In the genomic region with DNA sequence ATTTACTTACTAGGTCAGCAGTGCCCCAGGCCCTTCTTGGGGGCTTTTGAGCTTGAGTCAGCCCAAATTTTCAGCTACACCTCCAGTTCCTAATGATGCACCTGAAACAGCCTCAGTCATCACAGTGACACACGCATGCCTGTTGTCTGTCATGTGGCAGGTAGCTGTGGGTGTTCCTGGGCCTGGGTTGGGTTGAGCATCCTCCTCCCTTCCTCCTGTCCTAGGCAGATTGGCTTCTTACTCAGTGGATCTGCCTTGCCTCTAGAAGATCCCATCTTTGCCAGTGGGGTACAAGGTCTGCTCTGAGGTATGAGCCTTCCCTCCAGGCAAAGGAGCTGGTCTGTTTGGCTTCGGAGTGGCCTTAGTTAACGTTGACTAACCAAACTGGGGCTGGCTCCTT, we compare ENCODE assay signal across 18 mouse cellular contexts. TPM values are rescaled to one million over a fixed set of nuclear protein-coding genes. Genes with fewer than 3 reads are reported as not detected.
DNase-seq lines count a peak whose midpoint lies in the region; ATAC-seq lines count a peak whose summit lies in the region.
"Had no signal": no experiment of that assay in that cellular context is flagged by ENCODE, and none has a peak within 500 bp of the region (broad histone marks: within the 10 kb centered on the region; RNA-seq: fewer than 3 reads in every experiment).

No protein-coding gene starts in this region.

- peak; percentile 89 for DNase-seq in heart, adult 11 months
- DNase-seq in heart, postnatal 10 days = no peak
- no peak for DNase-seq in T-cell, adult 2 months (ENCODE audit: low spot score)
- no peak for DNase-seq in kidney, adult 18-20 months
- DNase-seq: adrenal gland, postnatal 36 days; cerebellum, postnatal 14 days; right cerebral cortex, postnatal 4 days; thymus, postnatal 4 days had no signal

- H3K9me3 ChIP-seq in megakaryocyte, embryonic 14.5 days = no peaks in the 10 kb centered on the region
- no peaks in the 10 kb centered on the region for H3K9me3 ChIP-seq in embryonic facial prominence, embryonic 13.5 days
- no peaks in the 10 kb centered on the region for H3K9me3 ChIP-seq in liver, embryonic 16.5 days (replicated peaks; ENCODE audit: control insufficient read depth, low read length)
- H3K9me3 ChIP-seq: forebrain, embryonic 12.5 days; hindbrain, embryonic 12.5 days; limb, embryonic 12.5 days had no signal

- H3K4me2 ChIP-seq in embryonic facial prominence, embryonic 13.5 days = peak overlapping the region; percentile 5; the same call in 1 of the 2 replicates
- peak overlapping the region; percentile 75; the same call in 1 of the 2 replicates for H3K4me2 ChIP-seq in liver, embryonic 16.5 days (ENCODE audit: low read depth, low read length)
- H3K4me2 ChIP-seq: forebrain, embryonic 12.5 days; hindbrain, embryonic 12.5 days; limb, embryonic 12.5 days had no signal

- no peaks in the 10 kb centered on the region for H3K27me3 ChIP-seq in megakaryocyte, embryonic 14.5 days (replicated peaks)
- no peaks in the 10 kb centered on the region for H3K27me3 ChIP-seq in embryonic facial prominence, embryonic 13.5 days
- H3K27me3 ChIP-seq in liver, embryonic 16.5 days (ENCODE audit: control insufficient read depth, insufficient read depth, low read depth, low read length) = no peaks in the 10 kb centered on the region
- H3K27me3 ChIP-seq: forebrain, embryonic 12.5 days; hindbrain, embryonic 12.5 days; limb, embryonic 12.5 days had no signal

- H3K4me1 ChIP-seq in megakaryocyte, embryonic 14.5 days = peaks cover 67% of the 10 kb centered on the region
- H3K4me1 ChIP-seq in embryonic facial prominence, embryonic 13.5 days = peaks cover 30% of the 10 kb centered on the region
- peaks cover 35% of the 10 kb centered on the region for H3K4me1 ChIP-seq in liver, embryonic 16.5 days (ENCODE audit: control insufficient read depth, low read depth, low read length)

- H3K9ac ChIP-seq in embryonic facial prominence, embryonic 13.5 days = peak overlapping the region; percentile 36
- H3K9ac ChIP-seq in liver, embryonic 16.5 days (ENCODE audit: low read depth, low read length) = no peak overlapping the region
- H3K9ac ChIP-seq: forebrain, embryonic 12.5 days; hindbrain, embryonic 12.5 days; limb, embryonic 12.5 days had no signal

- no peak for ATAC-seq in megakaryocyte, adult 5-6 weeks (ENCODE audit: poor library complexity, severe bottlenecking)
- ATAC-seq in embryonic facial prominence, embryonic 13.5 days (ENCODE audit: insufficient number of reproducible peaks, insufficient read depth, low FRiP score, low TSS enrichment, low read depth) = no peak
- no peak for ATAC-seq in liver, embryonic 16.5 days (ENCODE audit: low read depth)
- ATAC-seq: lung, postnatal 0 days had no signal

- 85% methylated on average over 3 of the region's 3 CpGs for WGBS in embryonic facial prominence, embryonic 13.5 days
- 86% methylated on average over 3 of the region's 3 CpGs for WGBS in liver, embryonic 16.5 days (ENCODE audit: insufficient replicate concordance)

- peaks cover 69% of the 10 kb centered on the region for H3K36me3 ChIP-seq in megakaryocyte, embryonic 14.5 days (replicated peaks; ENCODE audit: low read length)
- peaks cover 66% of the 10 kb centered on the region for H3K36me3 ChIP-seq in embryonic facial prominence, embryonic 13.5 days
- peaks cover 49% of the 10 kb centered on the region for H3K36me3 ChIP-seq in liver, embryonic 16.5 days (ENCODE audit: control insufficient read depth, insufficient read depth)

- peak overlapping the region; percentile 4 for H3K4me3 ChIP-seq in megakaryocyte, embryonic 14.5 days (replicated peaks)
- no peak overlapping the region for H3K4me3 ChIP-seq in embryonic facial prominence, embryonic 13.5 days
- H3K4me3 ChIP-seq in liver, embryonic 16.5 days (ENCODE audit: low read depth, low read length) = no peak overlapping the region
- H3K4me3 ChIP-seq: forebrain, embryonic 12.5 days; hindbrain, embryonic 12.5 days; layer of hippocampus, adult 2 months had no signal

- intact Hi-C loops in heart, postnatal 10 days (cut with DNase I) = no loop called here

- no peak overlapping the region for H3K27ac ChIP-seq in embryonic facial prominence, embryonic 13.5 days
- no peak overlapping the region for H3K27ac ChIP-seq in liver, embryonic 16.5 days (ENCODE audit: low read length)
- H3K27ac ChIP-seq: forebrain, embryonic 12.5 days; hindbrain, embryonic 12.5 days; kidney, postnatal 0 days; layer of hippocampus, adult 2 months; limb, embryonic 12.5 days had no signal

RNA-seq across cellular contexts. Expression of a gene that starts 2.4 kb away (rescaled TPM):
- 10 to 100 TPM; 41.3 to 45.8 TPM for total RNA-seq in heart, postnatal 10 days (2021)
- polyA plus RNA-seq in megakaryocyte, embryonic 14.5 days (2012; ENCODE audit: insufficient read depth, low replicate concordance) = 18.7 and 57.4 TPM in 2 replicates
- total RNA-seq in megakaryocyte, adult 5-6 weeks (2015) = 17.1 and 19.8 TPM in 2 replicates
- total RNA-seq in megakaryocyte, adult 5-6 weeks (2017) = 11.1 and 11.9 TPM in 2 replicates
- polyA plus RNA-seq in embryonic facial prominence, embryonic 13.5 days (2015; fragmentation: Nextera tagmentation; extraction: Ambion mirVana) = 39.3 and 43.2 TPM in 2 replicates
- polyA plus RNA-seq in liver, embryonic 16.5 days (2015; fragmentation: Nextera tagmentation; extraction: Ambion mirVana) = 38.9 and 40.3 TPM in 2 replicates

RNA-seq across cellular contexts. Expression of a gene that starts 2.7 kb away (rescaled TPM):
- total RNA-seq in heart, postnatal 10 days (2021) = 10 to 100 TPM; 27.0 to 27.8 TPM
- 58.9 and 67.0 TPM in 2 replicates for polyA plus RNA-seq in megakaryocyte, embryonic 14.5 days (2012; ENCODE audit: insufficient read depth, low replicate concordance)
- total RNA-seq in megakaryocyte, adult 5-6 weeks (2015) = 74.4 and 76.3 TPM in 2 replicates
- total RNA-seq in megakaryocyte, adult 5-6 weeks (2017) = 39.8 and 43.2 TPM in 2 replicates
- polyA plus RNA-seq in embryonic facial prominence, embryonic 13.5 days (2015; fragmentation: Nextera tagmentation; extraction: Ambion mirVana) = 46.3 and 51.5 TPM in 2 replicates
- 53.2 and 55.5 TPM in 2 replicates for polyA plus RNA-seq in liver, embryonic 16.5 days (2015; fragmentation: Nextera tagmentation; extraction: Ambion mirVana)

RNA-seq across cellular contexts. Expression of a gene that starts 6.0 kb away (rescaled TPM):
- total RNA-seq in heart, postnatal 10 days (2021) = 10 to 100 TPM; 17.1 to 23.7 TPM
- 5.8 and 10.0 TPM in 2 replicates for polyA plus RNA-seq in megakaryocyte, embryonic 14.5 days (2012; ENCODE audit: insufficient read depth, low replicate concordance)
- total RNA-seq in megakaryocyte, adult 5-6 weeks (2015) = 2.2 and 5.8 TPM in 2 replicates
- total RNA-seq in megakaryocyte, adult 5-6 weeks (2017) = 13.5 and 17.4 TPM in 2 replicates
- 31.9 and 34.4 TPM in 2 replicates for polyA plus RNA-seq in embryonic facial prominence, embryonic 13.5 days (2015; fragmentation: Nextera tagmentation; extraction: Ambion mirVana)
- 12.1 and 12.2 TPM in 2 replicates for polyA plus RNA-seq in liver, embryonic 16.5 days (2015; fragmentation: Nextera tagmentation; extraction: Ambion mirVana)

RNA-seq across cellular contexts. Expression of a gene that starts 6.1 kb away (rescaled TPM):
- total RNA-seq in heart, postnatal 10 days (2021) = 100 to 1,000 TPM; 114 to 116 TPM
- polyA plus RNA-seq in megakaryocyte, embryonic 14.5 days (2012; ENCODE audit: insufficient read depth, low replicate concordance) = 75.3 and 168 TPM in 2 replicates
- 30.0 and 30.1 TPM in 2 replicates for total RNA-seq in megakaryocyte, adult 5-6 weeks (2015)
- 12.9 and 18.9 TPM in 2 replicates for total RNA-seq in megakaryocyte, adult 5-6 weeks (2017)
- 86.1 and 93.0 TPM in 2 replicates for polyA plus RNA-seq in embryonic facial prominence, embryonic 13.5 days (2015; fragmentation: Nextera tagmentation; extraction: Ambion mirVana)
- polyA plus RNA-seq in liver, embryonic 16.5 days (2015; fragmentation: Nextera tagmentation; extraction: Ambion mirVana) = 48.9 and 50.7 TPM in 2 replicates

RNA-seq across cellular contexts. Expression of a gene that starts 7.4 kb away (rescaled TPM):
- 10 to 100 TPM; 45.4 to 54.6 TPM for total RNA-seq in heart, postnatal 10 days (2021)
- polyA plus RNA-seq in megakaryocyte, embryonic 14.5 days (2012; ENCODE audit: insufficient read depth, low replicate concordance) = 18.4 TPM in 1 of 2 replicates, not detected in the other
- total RNA-seq in megakaryocyte, adult 5-6 weeks (2015) = 27.2 and 28.2 TPM in 2 replicates
- total RNA-seq in megakaryocyte, adult 5-6 weeks (2017) = 40.9 and 45.5 TPM in 2 replicates
- polyA plus RNA-seq in embryonic facial prominence, embryonic 13.5 days (2015; fragmentation: Nextera tagmentation; extraction: Ambion mirVana) = 48.9 and 58.2 TPM in 2 replicates
- polyA plus RNA-seq in liver, embryonic 16.5 days (2015; fragmentation: Nextera tagmentation; extraction: Ambion mirVana) = 46.7 and 54.0 TPM in 2 replicates
